Mouse (Mus musculus) hematopoietic stem cell, adult 5-6 weeks (primary cell): ENCODE results near the gene Trim12a. TPM values are rescaled to one million over a fixed set of nuclear protein-coding genes. Genes with fewer than 3 reads are reported as not detected.

Experiments used
- total RNA-seq: library from RNA; stranded (forward); fragments of 172-1452, 232-1000 nt; gene quantifications from 2 replicates; pipeline ENCODE4 v1.2.3, GENCODE M21; 2017

Gene Trim12a
- total RNA-seq, 1 experiment from 2014 or later, result 124 TPM

Other genes starting within 250 kb of the Trim12a start
- 0.10 and 0.38 TPM in 2 replicates for gene Olfr644, start 243.6 kb downstream of the Trim12a start, total RNA-seq
- gene Olfr645, start 230.0 kb downstream of the Trim12a start, total RNA-seq, result not detected in 2 replicates
- gene Olfr646, start 210.6 kb downstream of the Trim12a start, total RNA-seq, result 0.38 TPM in 1 of 2 replicates, not detected in the other
- 0.25 TPM in 1 of 2 replicates, not detected in the other for gene Ubqln5, start 185.6 kb downstream of the Trim12a start, total RNA-seq
- not detected in 2 replicates for gene Olfr643, start 178.1 kb downstream of the Trim12a start, total RNA-seq
- gene Ubqln3, start 172.2 kb downstream of the Trim12a start, total RNA-seq, result 0.13 and 0.30 TPM in 2 replicates
- 0.05 TPM in 1 of 2 replicates, not detected in the other for gene Ubqlnl, start 164.9 kb downstream of the Trim12a start, total RNA-seq
- 2.5 TPM in 1 of 2 replicates, not detected in the other for gene Olfm5, start 150.6 kb downstream of the Trim12a start, total RNA-seq
- not detected in 2 replicates for gene Olfr648, start 132.1 kb downstream of the Trim12a start, total RNA-seq
- not detected in 2 replicates for gene Olfr649, start 119.5 kb downstream of the Trim12a start, total RNA-seq
- 9.3 and 16.7 TPM in 2 replicates for gene Trim6, start 96.7 kb downstream of the Trim12a start, total RNA-seq
- 49.1 and 62.5 TPM in 2 replicates for gene Trim34a, start 71.0 kb downstream of the Trim12a start, total RNA-seq
- gene Trim5, start 27.4 kb downstream of the Trim12a start, total RNA-seq, result 13.5 and 21.6 TPM in 2 replicates
- gene Trim34b, start 14.0 kb upstream of the Trim12a start, total RNA-seq, result 0.63 and 1.0 TPM in 2 replicates
- 48.6 and 57.0 TPM in 2 replicates for gene Trim12c, start 37.9 kb upstream of the Trim12a start, total RNA-seq
- gene Trim30b, start 54.4 kb upstream of the Trim12a start, total RNA-seq, result 9.2 and 19.9 TPM in 2 replicates
- gene Trim30c, start 85.4 kb upstream of the Trim12a start, total RNA-seq, result 2.8 and 5.3 TPM in 2 replicates
- 57.1 and 71.2 TPM in 2 replicates for gene Trim30a, start 149.7 kb upstream of the Trim12a start, total RNA-seq
- gene Trim30d, start 192.4 kb upstream of the Trim12a start, total RNA-seq, result 30.3 and 43.8 TPM in 2 replicates
- not detected in 2 replicates for gene Olfr651, start 234.7 kb upstream of the Trim12a start, total RNA-seq
- gene Olfr652, start 245.4 kb upstream of the Trim12a start, total RNA-seq, result not detected in 2 replicates